Mouse (Mus musculus) forebrain, postnatal 0 days (tissue): ENCODE results near the gene Pitpnc1. TPM values are rescaled to one million over a fixed set of nuclear protein-coding genes. Genes with fewer than 3 reads are reported as not detected.
"Not testable (repeated sequence)": the region's sequence is repeated elsewhere in the genome, so short reads cannot be mapped to it uniquely, and the experiment has no call there.

ENCODE experiments used
- ATAC-seq: fragments of 200-750 bp; cut with Nextera tagmentation; 2 replicates; pipeline ENCODE4 v1.8.0; 2017; ENCODE audit warnings: mild to moderate bottlenecking, moderate library complexity
- DNase-seq: peaks from one replicate; pipeline ENCODE4 v3.0.0-alpha.2; 2015
- H3K27ac ChIP-seq: fragments of 300-500 bp; sonication (generic); 2 replicates; pipeline ENCODE4 v1.5.1; 2014; ENCODE audit warnings: low read depth, mild to moderate bottlenecking, antibody characterized with exemption, low read length, moderate library complexity, mixed read lengths
- H3K27me3 ChIP-seq: fragments of 300-500 bp; sonication (generic); 2 replicates; pipeline ENCODE4 v1.6.1; 2014; ENCODE audit warnings: mild to moderate bottlenecking, low read length, mixed read lengths; ENCODE audit not compliant: insufficient read depth
- H3K36me3 ChIP-seq: fragments of 300-500 bp; sonication (generic); 2 replicates; pipeline ENCODE4 v1.6.1; 2014; ENCODE audit warnings: mild to moderate bottlenecking, moderate library complexity; ENCODE audit not compliant: insufficient read depth
- H3K4me1 ChIP-seq: fragments of 300-500 bp; sonication (generic); 2 replicates; pipeline ENCODE4 v1.6.1; 2014; ENCODE audit warnings: antibody characterized with exemption; ENCODE audit not compliant: insufficient read depth
- H3K4me2 ChIP-seq: fragments of 300-500 bp; sonication (generic); 2 replicates; pipeline ENCODE4 v1.6.1; 2014; ENCODE audit warnings: low read depth, mild to moderate bottlenecking, moderate library complexity
- H3K4me3 ChIP-seq: fragments of 300-500 bp; sonication (generic); 2 replicates; pipeline ENCODE4 v1.5.1; 2014; ENCODE audit warnings: low read depth, low read length, mixed read lengths
- H3K9ac ChIP-seq: fragments of 300-500 bp; sonication (generic); 2 replicates; pipeline ENCODE4 v1.6.1; 2014; ENCODE audit warnings: mild to moderate bottlenecking
- H3K9me3 ChIP-seq: fragments of 300-500 bp; sonication (generic); 2 replicates; pipeline ENCODE4 v1.6.1; 2016; ENCODE audit warnings: low read length
- CTCF ChIP-seq: sonication (generic); IDR thresholded peaks from 2 replicates; pipeline ENCODE4 v1.5.1; 2016; ENCODE audit warnings: antibody characterized with exemption, control low read depth, low read depth
- WGBS: fragments of 180-500 bp; shearing (Covaris S2); extraction: QIAGEN DNeasy Blood & Tissue Kit; methylation state at CpG from one replicate; pipeline ENCODE4 v1.1.7; 2014; 5-methylcytosine and 5-hydroxymethylcytosine counted together
- polyA plus RNA-seq: library from polyadenylated mRNA; unstranded; fragments of >200 nt; fragmentation: Nextera tagmentation; extraction: Ambion mirVana; gene quantifications from 2 replicates; pipeline ENCODE4 v1.2.1, GENCODE M21; 2015
- total RNA-seq: library from RNA; depleted of rRNA; stranded (reverse); fragments of >200 nt; gene quantifications from 2 replicates; pipeline ENCODE4 v1.2.3, GENCODE M21; 2014

Pitpnc1 gene
- total and polyA plus RNA-seq, 2 experiments from 2014 or later = 47.6 to 49.1 TPM

GRCm38 (mm10) chr11:107509631-107510338 is 39.3 kb upstream of the Pitpnc1 start:
- peak; percentile 39 for DNase-seq
- H3K27ac ChIP-seq = no peak overlapping the region
- TF ChIP-seq CTCF = peak; percentile 63
- no peak overlapping the region for H3K9ac ChIP-seq
- WGBS = 28% methylated on average over 11 of the region's 11 CpGs
- ATAC-seq = peak; percentile 76
- H3K9me3 ChIP-seq = no peaks in the 10 kb centered on the region
- H3K36me3 ChIP-seq = no peaks in the 10 kb centered on the region
- H3K4me2 ChIP-seq = 0 out of 2 replicates have a peak overlapping the region, but pooled peaks have one; percentile 10
- H3K4me3 ChIP-seq = no peak overlapping the region
- H3K27me3 ChIP-seq = no peaks in the 10 kb centered on the region
- no peaks in the 10 kb centered on the region for H3K4me1 ChIP-seq

- Histone ChIP-seq H3K9me3 (no peaks in the 10 kb centered on the region), H3K4me2 (no peak overlapping the region), H3K27ac (no peak overlapping the region), H3K4me1 (no peaks in the 10 kb centered on the region), H3K9ac (no peak overlapping the region), H3K4me3 (no peak overlapping the region), H3K36me3 (no peaks in the 10 kb centered on the region), H3K27me3 (no peaks in the 10 kb centered on the region)
- peak; percentile 57 for TF ChIP-seq CTCF
- no peak for DNase-seq
- ATAC-seq = no peak
- 45% methylated on average over 1 of the region's 1 CpGs for WGBS
Observed at GRCm38 (mm10) chr11:107506260-107506659, 35.8 kb upstream of the Pitpnc1 start.

- WGBS = over 99% methylated on average over 3 of the region's 4 CpGs
- not testable (repeated sequence) for H3K36me3 ChIP-seq, DNase-seq, H3K27ac ChIP-seq, H3K9ac ChIP-seq, H3K9me3 ChIP-seq, H3K4me3 ChIP-seq, H3K27me3 ChIP-seq, H3K4me2 ChIP-seq, H3K4me1 ChIP-seq, ATAC-seq
Observed at GRCm38 (mm10) chr11:107504364-107504763, 33.9 kb upstream of the Pitpnc1 start.

- H3K4me2 ChIP-seq = no peak overlapping the region
- H3K4me1 ChIP-seq = no peaks in the 10 kb centered on the region
- no peaks in the 10 kb centered on the region for H3K9me3 ChIP-seq
- ATAC-seq (no peak), DNase-seq (no peak)
- no peak for TF ChIP-seq CTCF
- WGBS = 91% methylated on average over 8 of the region's 8 CpGs
- no peak overlapping the region for H3K27ac ChIP-seq
- H3K27me3 ChIP-seq = no peaks in the 10 kb centered on the region
- H3K4me3 ChIP-seq = no peak overlapping the region
- no peak overlapping the region for H3K9ac ChIP-seq
- H3K36me3 ChIP-seq = 0 out of 2 replicates have a peak, but pooled peaks cover 12% of the 10 kb centered on the region
Observed at GRCm38 (mm10) chr11:107502801-107503200, 32.3 kb upstream of the Pitpnc1 start.

GRCm38 (mm10) chr11:107484341-107484740 is 13.8 kb upstream of the Pitpnc1 start:
- TF ChIP-seq CTCF = no peak
- ATAC-seq = no peak
- Histone ChIP-seq H3K27me3 (no peaks in the 10 kb centered on the region), H3K27ac (no peak overlapping the region), H3K36me3 (peaks cover 29% of the 10 kb centered on the region), H3K9ac (no peak overlapping the region), H3K4me2 (no peak overlapping the region), H3K9me3 (no peaks in the 10 kb centered on the region), H3K4me1 (peaks cover 8% of the 10 kb centered on the region), H3K4me3 (no peak overlapping the region)
- no peak for DNase-seq
- 94% methylated on average over 3 of the region's 3 CpGs for WGBS

- no peaks in the 10 kb centered on the region for H3K27me3 ChIP-seq
- H3K27ac ChIP-seq = peak overlapping the region; percentile 79; the same call in 1 of the 2 replicates
- H3K9me3 ChIP-seq = no peaks in the 10 kb centered on the region
- peak overlapping the region; percentile 92 for H3K4me3 ChIP-seq
- no peaks in the 10 kb centered on the region for H3K36me3 ChIP-seq
- H3K9ac ChIP-seq = peak overlapping the region; percentile 97
- peak overlapping the region; percentile 65 for H3K4me2 ChIP-seq
- TF ChIP-seq CTCF = no peak
- DNase-seq = no peak
- ATAC-seq = no peak
- H3K4me1 ChIP-seq = peaks cover 8% of the 10 kb centered on the region
- WGBS = 1% methylated on average over 10 of the region's 10 CpGs
Observed at GRCm38 (mm10) chr11:107479862-107480203, 9.3 kb upstream of the Pitpnc1 start.

GRCm38 (mm10) chr11:107479053-107479861 is 8.8 kb upstream of the Pitpnc1 start, which contains the start of gene Psmd12:
TSS of gene Psmd12 (plus strand) at chr11:107479484.
- Histone ChIP-seq H3K27me3 (no peaks in the 10 kb centered on the region), H3K27ac (peak within 1 kb of the TSS; percentile 79), H3K4me2 (peak within 1 kb of the TSS; percentile 65), H3K4me1 (peaks cover 8% of the 10 kb centered on the region), H3K9me3 (no peaks in the 10 kb centered on the region), H3K36me3 (no peaks in the 10 kb centered on the region), H3K4me3 (peak within 1 kb of the TSS; percentile 92), H3K9ac (peak within 1 kb of the TSS; percentile 97)
- TF ChIP-seq CTCF = peak; percentile 53
- DNase-seq = peak; percentile 98
- peak; percentile 100 for ATAC-seq
- under 1% methylated on average over 51 of the region's 51 CpGs for WGBS
